Mouse (Mus musculus) adrenal gland, adult (tissue): ENCODE data around the gene Tcf12.
A peak's percentile ranks its signal among the peaks of the same experiment; 100 is the strongest.

Experiments
- DNase-seq, 2 experiments: peaks; one replicate each; pipeline ENCODE4 v3.0.0; 2022 to 2023; ENCODE audit warnings: low spot score in 1 of 2; ENCODE audit not compliant: inconsistent age in 2 of 2

Tcf12 gene

GRCm38 (mm10) chr9:71930431-71931357 is 181.0 kb downstream of the Tcf12 start:
- DNase-seq, result no peak

- DNase-seq, result no peak
Observed at GRCm38 (mm10) chr9:71916662-71916953, 195.1 kb downstream of the Tcf12 start.

- DNase-seq, result peak in 1 of 2 experiments; percentile 46
Observed at GRCm38 (mm10) chr9:71915871-71916661, 195.6 kb downstream of the Tcf12 start.

GRCm38 (mm10) chr9:71906522-71906921 is 205.1 kb downstream of the Tcf12 start:
- DNase-seq, result no peak

GRCm38 (mm10) chr9:71898852-71899251 is 212.8 kb downstream of the Tcf12 start:
- peak in 1 of 2 experiments; percentile 57 for DNase-seq

GRCm38 (mm10) chr9:71897399-71897798 is 214.3 kb downstream of the Tcf12 start:
- DNase-seq, result peak in 1 of 2 experiments; percentile 52

GRCm38 (mm10) chr9:71895931-71896724 is 215.5 kb downstream of the Tcf12 start:
- peak in 1 of 2 experiments; percentile 66 for DNase-seq

- no peak for DNase-seq
Observed at GRCm38 (mm10) chr9:71895291-71895690, 216.4 kb downstream of the Tcf12 start.

GRCm38 (mm10) chr9:71894943-71895286 is 216.8 kb downstream of the Tcf12 start:
- DNase-seq, result no peak

GRCm38 (mm10) chr9:71894246-71894942 is 217.3 kb downstream of the Tcf12 start:
- no peak for DNase-seq

GRCm38 (mm10) chr9:71888450-71888849 is 223.2 kb downstream of the Tcf12 start:
- DNase-seq, result peak in 1 of 2 experiments; percentile 61

GRCm38 (mm10) chr9:71880629-71881028 is 231.0 kb downstream of the Tcf12 start:
- no peak for DNase-seq

- DNase-seq, result no peak
Observed at GRCm38 (mm10) chr9:71879972-71880371, 231.7 kb downstream of the Tcf12 start.

- DNase-seq, result no peak
Observed at GRCm38 (mm10) chr9:71879415-71879814, 232.3 kb downstream of the Tcf12 start.

- DNase-seq, result no peak
Observed at GRCm38 (mm10) chr9:71877867-71878266, 233.8 kb downstream of the Tcf12 start.

- DNase-seq, result peak in 1 of 2 experiments; percentile 24
Observed at GRCm38 (mm10) chr9:71874761-71875160, 236.9 kb downstream of the Tcf12 start.

GRCm38 (mm10) chr9:71874035-71874572 is 237.6 kb downstream of the Tcf12 start:
- peak in 1 of 2 experiments; percentile 23 for DNase-seq

- no peak for DNase-seq
Observed at GRCm38 (mm10) chr9:71863338-71863737, 248.3 kb downstream of the Tcf12 start.

GRCm38 (mm10) chr9:71861629-71862028 is 250.0 kb downstream of the Tcf12 start:
- no peak for DNase-seq

- no peak for DNase-seq
Observed at GRCm38 (mm10) chr9:71857926-71858325, 253.7 kb downstream of the Tcf12 start.
